Mouse (Mus musculus) forebrain, postnatal 0 days (tissue): ENCODE results near the gene Rin1. TPM values are rescaled to one million over a fixed set of nuclear protein-coding genes. Genes with fewer than 3 reads are reported as not detected.
"Not testable (repeated sequence)": the region's sequence is repeated elsewhere in the genome, so short reads cannot be mapped to it uniquely, and the experiment has no call there.

Experiments
- ATAC-seq: fragments of 200-750 bp; cut with Nextera tagmentation; 2 replicates; pipeline ENCODE4 v1.8.0; 2017; ENCODE audit warnings: mild to moderate bottlenecking, moderate library complexity
- DNase-seq: peaks from one replicate; pipeline ENCODE4 v3.0.0-alpha.2; 2015
- H3K27ac ChIP-seq: fragments of 300-500 bp; sonication (generic); 2 replicates; pipeline ENCODE4 v1.5.1; 2014; ENCODE audit warnings: low read depth, mild to moderate bottlenecking, antibody characterized with exemption, low read length, moderate library complexity, mixed read lengths
- H3K27me3 ChIP-seq: fragments of 300-500 bp; sonication (generic); 2 replicates; pipeline ENCODE4 v1.6.1; 2014; ENCODE audit warnings: mild to moderate bottlenecking, low read length, mixed read lengths; ENCODE audit not compliant: insufficient read depth
- H3K36me3 ChIP-seq: fragments of 300-500 bp; sonication (generic); 2 replicates; pipeline ENCODE4 v1.6.1; 2014; ENCODE audit warnings: mild to moderate bottlenecking, moderate library complexity; ENCODE audit not compliant: insufficient read depth
- H3K4me1 ChIP-seq: fragments of 300-500 bp; sonication (generic); 2 replicates; pipeline ENCODE4 v1.6.1; 2014; ENCODE audit warnings: antibody characterized with exemption; ENCODE audit not compliant: insufficient read depth
- H3K4me2 ChIP-seq: fragments of 300-500 bp; sonication (generic); 2 replicates; pipeline ENCODE4 v1.6.1; 2014; ENCODE audit warnings: low read depth, mild to moderate bottlenecking, moderate library complexity
- H3K4me3 ChIP-seq: fragments of 300-500 bp; sonication (generic); 2 replicates; pipeline ENCODE4 v1.5.1; 2014; ENCODE audit warnings: low read depth, low read length, mixed read lengths
- H3K9ac ChIP-seq: fragments of 300-500 bp; sonication (generic); 2 replicates; pipeline ENCODE4 v1.6.1; 2014; ENCODE audit warnings: mild to moderate bottlenecking
- H3K9me3 ChIP-seq: fragments of 300-500 bp; sonication (generic); 2 replicates; pipeline ENCODE4 v1.6.1; 2016; ENCODE audit warnings: low read length
- CTCF ChIP-seq: sonication (generic); IDR thresholded peaks from 2 replicates; pipeline ENCODE4 v1.5.1; 2016; ENCODE audit warnings: antibody characterized with exemption, control low read depth, low read depth
- WGBS: fragments of 180-500 bp; shearing (Covaris S2); extraction: QIAGEN DNeasy Blood & Tissue Kit; methylation state at CpG from one replicate; pipeline ENCODE4 v1.1.7; 2014; 5-methylcytosine and 5-hydroxymethylcytosine counted together
- polyA plus RNA-seq: library from polyadenylated mRNA; unstranded; fragments of >200 nt; fragmentation: Nextera tagmentation; extraction: Ambion mirVana; gene quantifications from 2 replicates; pipeline ENCODE4 v1.2.1, GENCODE M21; 2015
- total RNA-seq: library from RNA; depleted of rRNA; stranded (reverse); fragments of >200 nt; gene quantifications from 2 replicates; pipeline ENCODE4 v1.2.3, GENCODE M21; 2014

Gene Rin1
- total and polyA plus RNA-seq, 2 experiments from 2014 or later: 2.4 to 9.8 TPM

DNA sequence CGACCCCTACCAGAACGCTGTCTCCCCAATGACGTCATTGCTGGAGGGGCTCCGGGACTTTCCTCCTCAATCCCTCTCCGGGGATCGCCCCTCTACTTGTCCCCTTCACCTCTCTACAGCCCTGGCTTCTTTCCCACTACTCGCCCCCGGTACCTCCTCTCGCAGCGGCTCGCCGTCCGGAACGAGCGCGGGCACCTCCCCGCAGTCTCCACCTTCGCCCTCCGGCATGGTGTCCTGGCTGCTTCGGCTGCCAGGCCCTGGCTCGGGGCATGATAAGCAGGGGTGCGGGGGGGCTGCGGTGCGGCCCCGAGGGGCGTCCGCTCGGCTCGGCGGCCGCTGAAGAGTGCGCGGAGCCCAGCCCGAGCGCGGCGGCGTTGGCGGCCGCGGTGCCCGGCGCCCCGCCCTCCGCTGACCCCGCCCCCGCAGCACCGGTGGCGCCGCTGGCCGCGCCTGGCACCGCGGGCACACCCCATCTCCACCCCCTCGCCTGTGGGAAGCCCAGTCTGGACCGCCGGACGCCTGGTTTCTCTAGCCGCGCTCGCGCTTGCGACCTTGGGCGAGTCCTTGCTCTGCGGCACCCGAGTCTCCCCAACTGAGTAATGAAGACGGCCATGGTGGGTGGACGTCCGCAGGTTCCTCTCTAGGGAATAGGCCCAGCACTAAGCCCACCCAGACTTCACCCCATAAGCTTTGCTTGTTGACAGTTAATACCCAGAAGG lies 35.0 kb downstream of the Rin1 start, which contains the start of gene Tmem151a:
TSS of gene Tmem151a (minus strand) at position 387 of the 719 bp plus-strand sequence.
- no peak for ATAC-seq
- under 1% methylated on average over 53 of the region's 69 CpGs for whole genome bisulfite sequencing

DNA sequence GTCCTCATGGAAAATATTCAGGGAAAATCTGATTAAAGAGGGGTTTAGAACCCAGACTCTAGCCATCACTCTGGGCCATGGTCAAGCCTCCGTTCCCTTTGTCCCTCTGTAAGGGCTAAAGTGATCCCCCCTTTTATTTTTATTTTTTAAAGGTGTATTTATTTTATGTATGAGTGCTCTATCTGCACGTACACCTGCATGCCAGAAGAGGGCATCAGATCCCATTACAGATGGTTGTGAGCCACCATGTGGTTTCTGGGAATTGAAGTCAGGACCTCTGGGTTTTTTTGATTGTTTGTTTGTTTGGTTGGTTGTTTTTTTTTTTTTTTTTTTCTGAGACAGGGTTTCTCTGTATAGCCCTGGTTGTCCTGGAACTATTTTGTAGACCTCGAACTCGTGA lies 36.3 kb downstream of the Rin1 start:
- peak; percentile 45 for TF ChIP-seq CTCF
- not testable (repeated sequence) for DNase-seq, H3K27ac ChIP-seq, H3K9me3 ChIP-seq, ATAC-seq, H3K9ac ChIP-seq, H3K4me3 ChIP-seq, H3K4me2 ChIP-seq
- H3K4me1 ChIP-seq: peaks cover 10% of the 10 kb centered on the region
- peaks cover 22% of the 10 kb centered on the region for H3K27me3 ChIP-seq
- peaks cover 23% of the 10 kb centered on the region for H3K36me3 ChIP-seq
- WGBS: 60% methylated on average over 4 of the region's 4 CpGs

More for the DNA sequence above, 35.0 kb downstream of the Rin1 start, which contains the start of gene Tmem151a:
- H3K4me2 ChIP-seq: peak within 1 kb of the TSS; percentile 87
- H3K9ac ChIP-seq: peak within 1 kb of the TSS; percentile 83
- 0 out of 2 replicates have a peak, but pooled peaks cover 19% of the 10 kb centered on the region for H3K36me3 ChIP-seq
- peaks cover 22% of the 10 kb centered on the region for H3K27me3 ChIP-seq
- DNase-seq: no peak
- H3K9me3 ChIP-seq: no peaks in the 10 kb centered on the region
- H3K4me1 ChIP-seq: peaks cover 10% of the 10 kb centered on the region
- no peak for TF ChIP-seq CTCF
- peak within 1 kb of the TSS; percentile 62 for H3K27ac ChIP-seq
- H3K4me3 ChIP-seq: peak within 1 kb of the TSS; percentile 72

DNA sequence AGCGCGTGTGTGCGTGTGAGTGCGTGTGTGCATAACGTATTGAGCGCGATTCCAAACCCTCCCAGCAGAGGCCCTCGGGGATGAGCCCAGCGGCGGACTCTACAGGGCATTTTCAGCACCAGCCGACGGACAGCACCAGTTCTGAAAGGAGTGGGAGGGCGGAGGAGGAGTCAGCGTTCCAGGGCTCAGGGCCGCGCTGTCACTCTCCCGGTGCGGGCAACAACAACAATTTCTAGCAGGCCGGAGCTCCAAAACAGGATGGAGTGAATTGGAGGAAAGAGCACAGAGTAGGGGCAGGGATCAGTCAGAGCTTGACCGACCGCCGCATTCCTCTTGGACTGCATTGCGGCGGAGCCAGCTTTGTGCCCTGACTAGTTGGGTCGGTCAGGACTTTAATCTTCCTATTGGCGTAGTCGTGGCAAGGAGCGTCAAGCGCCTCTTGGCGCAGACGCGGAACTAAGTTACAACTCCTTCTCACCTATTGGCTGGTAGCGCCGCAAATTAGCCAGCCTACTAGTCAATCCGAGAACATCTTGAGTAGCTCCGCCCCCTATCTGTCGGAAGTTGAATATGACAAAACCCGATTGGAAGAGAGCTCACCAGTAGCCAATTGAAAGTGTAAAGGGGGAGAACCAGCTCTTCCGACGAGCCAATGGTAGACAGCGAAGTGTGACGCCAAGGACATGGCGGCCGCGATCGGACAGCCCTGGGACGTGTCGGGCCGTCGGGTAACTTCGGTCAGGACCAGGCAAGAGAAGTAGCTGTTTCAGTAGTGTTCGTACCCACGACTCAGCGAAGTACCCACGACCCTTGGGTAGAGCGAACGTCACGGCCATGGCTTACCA lies 37.8 kb downstream of the Rin1 start, which contains the start of gene Yif1a:
TSS of gene Yif1a (plus strand) at position 655 of the 845 bp plus-strand sequence.
- ATAC-seq (peak; percentile 95), DNase-seq (peak; percentile 98)
- TF ChIP-seq CTCF: peak; percentile 70
- H3K27me3 ChIP-seq: peaks cover 17% of the 10 kb centered on the region
- H3K4me3 ChIP-seq: peak within 1 kb of the TSS; percentile 77
- under 1% methylated on average over 58 of the region's 58 CpGs for WGBS
- peaks cover 22% of the 10 kb centered on the region for H3K36me3 ChIP-seq
- peak within 1 kb of the TSS; percentile 68 for H3K9ac ChIP-seq
- peaks cover 10% of the 10 kb centered on the region for H3K4me1 ChIP-seq
- H3K27ac ChIP-seq: peak within 1 kb of the TSS; percentile 77
- no peaks in the 10 kb centered on the region for H3K9me3 ChIP-seq
- H3K4me2 ChIP-seq: peak within 1 kb of the TSS; percentile 88

DNA sequence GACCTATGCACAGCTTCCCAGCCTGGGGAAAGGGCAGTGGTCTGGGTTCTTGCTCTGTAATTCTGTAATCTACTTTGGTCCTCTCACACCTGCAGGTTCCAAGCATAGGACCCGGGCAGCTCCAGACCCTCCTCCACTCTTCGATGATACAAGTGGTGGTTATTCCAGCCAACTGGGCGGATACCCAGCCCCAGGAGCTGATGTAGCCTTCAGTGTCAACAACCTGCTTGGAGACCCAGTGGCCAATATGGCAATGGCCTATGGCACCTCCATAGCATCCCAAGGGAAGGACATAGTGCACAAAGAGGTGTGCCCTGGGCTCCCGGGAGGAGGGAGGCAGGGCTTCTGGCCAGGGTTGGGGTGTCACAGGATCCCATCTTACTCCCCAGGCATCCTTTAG lies 39.0 kb downstream of the Rin1 start:
- H3K27me3 ChIP-seq: peaks cover 9% of the 10 kb centered on the region
- H3K27ac ChIP-seq: no peak overlapping the region
- H3K36me3 ChIP-seq: peaks cover 30% of the 10 kb centered on the region
- ATAC-seq (no peak), DNase-seq (no peak)
- H3K9me3 ChIP-seq: no peaks in the 10 kb centered on the region
- H3K4me3 ChIP-seq: peak overlapping the region; percentile 77; the same call in 1 of the 2 replicates
- H3K9ac ChIP-seq: peak overlapping the region; percentile 68; the same call in 1 of the 2 replicates
- peaks cover 15% of the 10 kb centered on the region for H3K4me1 ChIP-seq
- TF ChIP-seq CTCF: no peak
- WGBS: 88% methylated on average over 4 of the region's 4 CpGs
- H3K4me2 ChIP-seq: peak overlapping the region; percentile 88

DNA sequence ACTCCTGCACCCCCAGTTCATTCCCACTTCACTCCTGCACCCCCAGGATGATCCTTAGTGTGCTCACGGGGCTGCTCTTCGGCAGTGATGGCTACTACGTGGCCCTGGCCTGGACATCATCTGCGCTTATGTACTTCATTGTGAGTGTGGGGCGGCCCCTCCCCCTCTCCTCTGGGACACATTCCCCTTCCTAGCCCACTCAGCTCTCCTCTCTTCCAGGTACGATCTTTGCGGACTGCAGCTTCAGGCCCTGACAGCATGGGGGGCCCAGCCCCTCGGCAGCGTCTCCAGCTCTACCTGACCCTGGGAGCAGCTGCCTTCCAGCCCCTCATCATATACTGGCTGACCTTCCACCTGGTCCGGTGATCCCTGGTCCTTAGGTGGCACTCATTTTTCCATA lies 41.8 kb downstream of the Rin1 start:
- TF ChIP-seq CTCF: no peak
- H3K27ac ChIP-seq: no peak overlapping the region
- ATAC-seq (no peak), DNase-seq (no peak)
- 89% methylated on average over 10 of the region's 10 CpGs for WGBS
- no peaks in the 10 kb centered on the region for H3K9me3 ChIP-seq
- no peak overlapping the region for H3K4me2 ChIP-seq
- H3K36me3 ChIP-seq: peaks cover 30% of the 10 kb centered on the region
- no peaks in the 10 kb centered on the region for H3K27me3 ChIP-seq
- H3K4me1 ChIP-seq: peaks cover 34% of the 10 kb centered on the region
- no peak overlapping the region for H3K9ac ChIP-seq
- H3K4me3 ChIP-seq: no peak overlapping the region

DNA sequence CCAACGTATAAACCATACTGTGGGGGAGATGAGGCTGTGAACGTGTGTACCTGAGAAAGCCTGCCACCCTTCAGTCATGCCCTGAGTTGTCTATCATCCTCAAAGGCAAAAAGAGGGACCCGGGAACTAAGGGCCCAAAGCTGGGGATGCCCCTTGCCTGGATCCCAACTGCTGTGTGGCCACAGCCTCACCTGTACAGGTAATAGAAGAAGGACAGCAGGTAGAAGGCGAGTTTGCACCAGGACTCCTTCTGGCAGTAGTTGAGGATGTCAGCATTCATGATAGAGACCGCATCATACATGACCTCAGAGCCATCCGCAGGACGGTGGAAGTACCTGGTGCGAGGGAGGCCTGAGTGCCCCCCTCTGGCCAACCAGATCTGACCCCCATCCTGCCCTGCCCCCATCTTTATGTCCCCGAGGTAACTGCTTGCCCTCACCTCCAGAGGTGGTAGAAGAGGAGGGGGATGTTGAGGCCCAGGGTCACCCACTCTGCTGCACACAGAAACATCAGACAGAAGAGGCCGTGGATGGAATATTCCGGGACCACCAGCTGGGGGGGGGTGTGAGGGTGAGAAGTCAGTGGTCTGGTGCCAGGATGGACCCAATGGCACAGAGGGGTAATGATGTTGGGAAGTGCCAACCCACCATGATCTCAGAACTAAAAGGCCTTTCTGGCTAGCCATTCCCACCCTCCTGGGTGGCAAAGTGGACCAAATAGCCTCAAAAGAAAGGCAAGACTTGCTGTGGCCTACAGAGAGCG lies 43.4 kb downstream of the Rin1 start:
- Histone ChIP-seq H3K4me2 (peak overlapping the region; percentile 74), H3K27ac (peak overlapping the region; percentile 97; the same call in 1 of the 2 replicates), H3K9me3 (no peaks in the 10 kb centered on the region), H3K36me3 (peaks cover 30% of the 10 kb centered on the region), H3K4me1 (peaks cover 37% of the 10 kb centered on the region), H3K9ac (peak overlapping the region; percentile 15; the same call in 1 of the 2 replicates), H3K4me3 (peak overlapping the region; percentile 10; the same call in 1 of the 2 replicates), H3K27me3 (no peaks in the 10 kb centered on the region)
- ATAC-seq (no peak), DNase-seq (no peak)
- 68% methylated on average over 12 of the region's 12 CpGs for WGBS
- TF ChIP-seq CTCF: no peak
